Mouse (Mus musculus): ENCODE results near the gene Pkhd1.
"Not testable (repeated sequence)": the region's sequence is repeated elsewhere in the genome, so short reads cannot be mapped to it uniquely, and the experiment has no call there.

The Pkhd1 gene

GRCm38 (mm10) chr1:20311485-20311884 lies 306.4 kb downstream of the Pkhd1 start:
- in situ Hi-C loops (cut with MboI; ENCODE audit: low pct_unique_long_range_greater_than_20kb in 1 of 2, low sequenced_read_pairs in 2 of 2, unreplicated experiment in 1 of 2) = loop anchor here (25.0 kb wide), 1 partner anchor 201 kb away; no protein-coding TSS in a partner anchor

- in situ Hi-C loops (cut with MboI; ENCODE audit: low pct_unique_long_range_greater_than_20kb in 1 of 2, low sequenced_read_pairs in 2 of 2, unreplicated experiment in 1 of 2) = loop anchor here (25.0 kb wide), 1 partner anchor 201 kb away; no protein-coding TSS in a partner anchor
Measured at GRCm38 (mm10) chr1:20310925-20311324, 306.9 kb downstream of the Pkhd1 start.

DNA sequence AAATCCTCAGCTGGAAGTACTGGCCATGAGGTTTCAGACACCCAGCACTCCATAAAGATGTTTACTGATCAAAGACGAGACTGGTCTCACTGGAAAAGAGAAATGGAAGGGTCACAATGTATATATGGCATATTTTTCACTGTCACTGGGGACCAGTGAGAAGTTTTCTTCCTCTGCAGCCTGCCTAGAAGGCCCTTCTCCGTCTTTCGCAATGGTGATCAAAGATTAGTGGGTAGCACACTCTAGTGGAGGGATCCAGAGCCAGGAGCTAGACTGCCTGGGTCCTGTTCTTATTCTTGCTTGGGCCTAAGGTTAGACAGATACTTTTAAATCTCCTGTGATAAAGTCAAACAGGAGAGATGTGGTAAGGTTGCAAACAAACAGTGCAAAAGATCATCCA lies 311.7 kb downstream of the Pkhd1 start:
- in situ Hi-C loops (cut with MboI; ENCODE audit: low pct_unique_long_range_greater_than_20kb in 1 of 2, low sequenced_read_pairs in 2 of 2, unreplicated experiment in 1 of 2) = loop anchor here (25.0 kb wide), 1 partner anchor 206 kb away; no protein-coding TSS in a partner anchor

- in situ Hi-C loops (cut with MboI; ENCODE audit: low pct_unique_long_range_greater_than_20kb in 1 of 2, low sequenced_read_pairs in 2 of 2, unreplicated experiment in 1 of 2) = loop anchor here (25.0 kb wide), 1 partner anchor 209 kb away; no protein-coding TSS in a partner anchor
Measured at GRCm38 (mm10) chr1:20302943-20303578, 314.8 kb downstream of the Pkhd1 start.

- in situ Hi-C loops (cut with MboI; ENCODE audit: low pct_unique_long_range_greater_than_20kb in 1 of 2, low sequenced_read_pairs in 2 of 2, unreplicated experiment in 1 of 2) = loop anchor here (25.0 kb wide), 1 partner anchor 210 kb away; no protein-coding TSS in a partner anchor
Measured at GRCm38 (mm10) chr1:20302187-20302942, 315.5 kb downstream of the Pkhd1 start.

DNA sequence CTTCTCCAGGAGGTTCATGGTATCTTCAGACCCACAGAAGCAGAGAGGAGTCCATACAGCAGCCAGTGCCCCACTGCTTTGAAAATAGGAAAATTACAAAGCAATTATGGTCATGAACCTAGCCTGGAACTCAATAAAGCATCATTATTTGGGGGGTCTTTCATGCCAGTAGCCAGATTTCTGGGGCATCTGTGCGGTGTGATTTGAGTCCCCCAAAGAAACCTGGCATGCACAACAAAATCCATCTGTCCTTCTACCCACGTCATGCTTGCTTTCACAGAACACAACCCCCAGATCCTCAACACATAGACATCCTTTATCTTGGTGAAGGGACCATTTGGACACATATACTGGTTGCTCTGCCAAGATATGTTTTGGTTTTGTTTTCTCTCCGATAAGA lies 316.2 kb downstream of the Pkhd1 start:
- in situ Hi-C loops (cut with MboI; ENCODE audit: low pct_unique_long_range_greater_than_20kb in 1 of 2, low sequenced_read_pairs in 2 of 2, unreplicated experiment in 1 of 2) = loop anchor here (25.0 kb wide), 1 partner anchor 211 kb away; no protein-coding TSS in a partner anchor

- in situ Hi-C loops (cut with MboI; ENCODE audit: low pct_unique_long_range_greater_than_20kb in 1 of 2, low sequenced_read_pairs in 2 of 2, unreplicated experiment in 1 of 2) = no loop called here
Measured at GRCm38 (mm10) chr1:20288696-20289095, 329.2 kb downstream of the Pkhd1 start.

GRCm38 (mm10) chr1:20260403-20260802 lies 357.5 kb downstream of the Pkhd1 start:
- in situ Hi-C loops (cut with MboI; ENCODE audit: low pct_unique_long_range_greater_than_20kb in 1 of 2, low sequenced_read_pairs in 2 of 2, unreplicated experiment in 1 of 2) = no loop called here

DNA sequence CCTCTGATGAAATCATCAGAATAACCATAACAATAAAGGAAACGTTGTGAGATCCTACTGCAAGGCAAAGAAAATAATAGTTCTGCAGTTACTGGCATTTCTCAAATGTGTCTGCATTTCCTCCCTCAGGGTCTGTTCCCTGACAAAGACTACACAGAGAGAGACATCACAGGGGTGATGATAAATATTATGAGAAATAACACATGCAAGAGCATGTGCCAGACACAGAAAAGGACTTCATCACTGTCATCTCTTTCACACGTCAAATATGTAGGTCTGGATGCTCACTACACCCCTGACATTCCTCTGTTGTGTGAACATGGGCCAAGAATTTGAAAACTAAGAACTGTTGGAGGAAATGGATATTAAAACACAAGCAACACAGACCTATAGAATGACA lies 369.7 kb downstream of the Pkhd1 start:
- in situ Hi-C loops (cut with MboI; ENCODE audit: low pct_unique_long_range_greater_than_20kb in 1 of 2, low sequenced_read_pairs in 2 of 2, unreplicated experiment in 1 of 2) = no loop called here

DNA sequence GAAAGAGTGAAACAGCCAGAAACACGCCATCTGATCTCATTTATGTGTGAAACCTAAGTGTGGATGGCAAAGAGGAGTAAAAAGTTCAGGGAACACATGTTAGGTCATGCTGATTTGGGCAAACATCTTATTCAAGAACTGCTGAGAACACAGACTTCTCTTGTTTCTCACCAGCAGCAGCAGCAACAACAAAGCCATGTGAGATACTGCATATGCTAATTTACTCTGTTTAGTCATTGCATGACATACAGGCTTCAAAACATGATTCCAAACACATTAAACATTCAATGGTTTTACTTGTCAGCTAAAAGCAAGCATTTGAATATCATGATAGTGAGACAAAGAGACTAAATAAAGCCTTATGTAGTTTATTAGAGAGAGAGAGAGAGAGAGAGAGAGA lies 401.2 kb downstream of the Pkhd1 start:
- in situ Hi-C loops (cut with MboI; ENCODE audit: low pct_unique_long_range_greater_than_20kb in 1 of 2, low sequenced_read_pairs in 2 of 2, unreplicated experiment in 1 of 2) = no loop called here

DNA sequence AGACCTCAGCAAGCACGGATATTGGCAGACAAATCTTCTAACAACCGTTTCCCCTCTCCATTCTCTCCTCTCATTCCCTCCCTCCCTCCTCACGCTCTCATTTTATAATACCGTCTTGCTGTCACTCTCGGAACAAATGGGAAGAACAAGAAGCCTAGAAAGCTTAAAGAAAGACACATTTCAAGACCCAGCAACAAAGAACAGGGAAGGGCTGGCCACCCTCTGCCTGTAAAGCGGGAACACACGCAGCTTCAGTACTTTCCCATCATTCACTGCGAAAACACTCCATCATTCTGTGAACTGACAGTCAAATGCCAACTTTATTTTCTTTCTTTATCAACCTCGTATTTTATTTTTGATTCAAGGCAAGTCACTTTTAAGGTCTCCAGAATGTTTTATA lies 427.4 kb downstream of the Pkhd1 start:
- in situ Hi-C loops (cut with MboI; ENCODE audit: low pct_unique_long_range_greater_than_20kb in 1 of 2, low sequenced_read_pairs in 2 of 2, unreplicated experiment in 1 of 2) = no loop called here

- in situ Hi-C loops (cut with MboI; ENCODE audit: low pct_unique_long_range_greater_than_20kb in 1 of 2, low sequenced_read_pairs in 2 of 2, unreplicated experiment in 1 of 2) = no loop called here
Measured at GRCm38 (mm10) chr1:20180157-20180556, 437.7 kb downstream of the Pkhd1 start.

- in situ Hi-C loops (cut with MboI; ENCODE audit: low pct_unique_long_range_greater_than_20kb in 1 of 2, low sequenced_read_pairs in 2 of 2, unreplicated experiment in 1 of 2) = no loop called here
Measured at GRCm38 (mm10) chr1:20171199-20171598, 446.7 kb downstream of the Pkhd1 start.

- in situ Hi-C loops (cut with MboI; ENCODE audit: low pct_unique_long_range_greater_than_20kb in 1 of 2, low sequenced_read_pairs in 2 of 2, unreplicated experiment in 1 of 2) = not testable (repeated sequence)
Measured at GRCm38 (mm10) chr1:20150627-20151026, 467.2 kb downstream of the Pkhd1 start.

- in situ Hi-C loops (cut with MboI; ENCODE audit: low pct_unique_long_range_greater_than_20kb in 1 of 2, low sequenced_read_pairs in 2 of 2, unreplicated experiment in 1 of 2) = no loop called here
Measured at GRCm38 (mm10) chr1:20150016-20150415, 467.8 kb downstream of the Pkhd1 start.

GRCm38 (mm10) chr1:20136205-20136604 lies 481.7 kb downstream of the Pkhd1 start:
- in situ Hi-C loops (cut with MboI; ENCODE audit: low pct_unique_long_range_greater_than_20kb in 1 of 2, low sequenced_read_pairs in 2 of 2, unreplicated experiment in 1 of 2) = no loop called here

DNA sequence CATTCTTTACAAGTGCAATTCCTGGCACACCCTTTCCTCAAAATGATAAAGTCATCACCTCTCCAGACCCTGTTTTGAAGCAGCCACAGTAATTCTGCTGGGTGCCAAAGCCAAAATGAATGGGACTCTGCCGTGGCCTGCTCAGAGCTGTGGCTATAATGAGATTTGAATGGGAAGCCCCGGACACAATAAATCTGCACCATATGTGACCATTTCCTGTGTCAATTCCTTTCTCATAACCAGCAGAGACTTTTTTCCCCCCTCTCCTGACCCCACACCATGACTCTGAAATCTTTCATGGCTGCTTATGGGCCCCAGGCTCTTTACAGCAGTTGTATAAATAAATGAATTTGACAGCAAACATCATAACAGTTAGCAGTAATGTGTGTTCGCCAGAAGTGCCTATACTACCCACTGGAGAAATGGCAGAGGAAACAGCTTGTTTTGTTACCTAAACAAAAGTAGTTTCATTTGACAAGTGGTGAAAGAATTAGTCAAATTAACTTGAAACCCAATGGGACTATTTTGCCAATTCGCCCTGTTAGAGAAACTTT lies 482.7 kb downstream of the Pkhd1 start:
- in situ Hi-C loops (cut with MboI; ENCODE audit: low pct_unique_long_range_greater_than_20kb in 1 of 2, low sequenced_read_pairs in 2 of 2, unreplicated experiment in 1 of 2) = no loop called here

DNA sequence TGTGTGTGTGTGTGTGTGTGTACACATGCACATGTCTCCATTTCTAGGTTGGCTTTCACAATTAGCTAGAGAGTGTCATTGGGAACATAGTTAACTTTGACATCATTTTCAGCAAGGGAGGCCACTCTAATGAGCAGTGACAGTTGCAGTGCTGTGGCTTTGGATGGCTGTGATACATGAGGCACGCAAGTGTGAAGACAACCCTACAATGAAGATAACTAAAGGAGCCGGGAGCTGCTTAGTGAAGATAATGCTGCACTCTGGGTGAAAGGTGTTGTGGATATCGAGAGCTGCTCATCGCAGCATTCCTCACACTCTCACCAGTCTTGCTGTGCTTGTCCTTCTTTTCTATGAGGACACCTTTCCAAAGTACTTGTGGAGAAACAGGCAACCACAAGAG lies 484.2 kb downstream of the Pkhd1 start:
- in situ Hi-C loops (cut with MboI; ENCODE audit: low pct_unique_long_range_greater_than_20kb in 1 of 2, low sequenced_read_pairs in 2 of 2, unreplicated experiment in 1 of 2) = no loop called here

DNA sequence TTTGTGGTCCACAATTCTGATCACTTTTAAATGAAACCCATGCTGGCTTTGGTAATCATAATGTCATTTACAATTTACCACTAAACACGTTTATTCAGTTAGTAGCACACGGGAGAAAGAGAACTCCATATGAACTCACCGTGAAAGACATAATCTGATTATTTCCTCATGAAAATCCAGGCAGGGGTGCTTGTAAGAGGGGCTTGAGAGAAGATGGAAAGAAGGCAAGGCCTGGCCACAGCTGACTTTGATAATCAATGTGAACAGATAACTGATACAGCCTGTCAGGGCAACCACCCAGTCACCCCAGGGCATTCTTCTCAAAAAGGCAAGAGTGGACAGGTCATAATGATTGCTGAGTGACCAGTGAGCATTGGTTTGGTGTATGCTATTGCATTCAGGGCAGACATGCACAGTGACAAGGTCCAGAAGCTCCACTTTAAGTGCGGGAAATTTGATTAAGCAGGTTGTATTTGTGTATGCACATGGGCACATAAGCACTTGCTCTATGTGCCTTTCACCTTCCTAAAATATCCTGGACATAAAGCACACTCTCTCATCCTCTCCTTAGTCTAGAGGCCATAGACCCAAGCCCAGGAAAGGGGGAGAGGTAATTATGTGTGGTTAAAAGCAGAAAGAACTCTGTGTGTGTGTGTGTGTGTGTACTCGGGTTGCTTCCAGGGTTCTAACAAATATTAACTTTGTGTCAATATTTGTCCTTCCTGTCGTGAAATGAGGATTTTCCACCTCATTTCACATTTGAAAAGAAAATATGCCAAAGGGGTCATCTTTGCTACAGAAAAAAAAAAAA lies 485.9 kb downstream of the Pkhd1 start:
- in situ Hi-C loops (cut with MboI; ENCODE audit: low pct_unique_long_range_greater_than_20kb in 1 of 2, low sequenced_read_pairs in 2 of 2, unreplicated experiment in 1 of 2) = no loop called here

Data from mouse embryonic stem cell (cell line).